Mouse (Mus musculus): ENCODE measurements at regions not wholly inside any gene's neighbourhood (a gene's known extent, or its start where the extent isn't known, plus 50 kb on each side); places are given as distances from the start of the nearest gene placed in this dataset.

DNA sequence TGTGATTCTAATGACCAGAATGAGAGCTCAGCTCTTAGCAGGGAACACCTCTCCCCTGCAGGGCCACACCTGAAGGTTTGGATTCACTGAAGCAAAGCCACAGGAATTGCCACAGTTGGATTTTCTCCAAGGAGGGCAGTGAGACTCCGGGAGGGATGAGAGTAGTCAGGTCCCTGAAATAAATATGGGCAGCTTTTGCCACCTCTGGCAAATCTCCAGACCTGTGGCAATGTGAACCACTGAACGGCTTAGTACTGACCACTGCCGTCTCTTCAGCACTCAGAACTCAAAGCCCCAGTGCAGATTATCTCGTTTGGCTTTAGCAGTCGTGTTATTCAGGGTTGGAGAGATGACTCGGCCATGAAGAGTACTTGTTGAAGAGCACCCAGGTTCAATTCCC, 66.9 kb upstream of the Slc2a1 start:
- no peaks in the 10 kb centered on the region for H3K36me3 ChIP-seq
- 78% methylated on average over 6 of the region's 6 CpGs for WGBS
- H3K9me3 ChIP-seq: no peaks in the 10 kb centered on the region
- no peak overlapping the region for H3K4me2 ChIP-seq
- no peak overlapping the region for H3K9ac ChIP-seq (replicated peaks)
- no peaks in the 10 kb centered on the region for H3K27me3 ChIP-seq
- no peak for ATAC-seq (ENCODE audit: insufficient number of reproducible peaks, insufficient read depth, low FRiP score, low TSS enrichment, low read depth)
- no peak overlapping the region for H3K4me3 ChIP-seq (replicated peaks)
- H3K4me1 ChIP-seq (replicated peaks): peaks cover 4% of the 10 kb centered on the region; the same call in 1 of the 2 replicates
- no peak overlapping the region for H3K27ac ChIP-seq

DNA sequence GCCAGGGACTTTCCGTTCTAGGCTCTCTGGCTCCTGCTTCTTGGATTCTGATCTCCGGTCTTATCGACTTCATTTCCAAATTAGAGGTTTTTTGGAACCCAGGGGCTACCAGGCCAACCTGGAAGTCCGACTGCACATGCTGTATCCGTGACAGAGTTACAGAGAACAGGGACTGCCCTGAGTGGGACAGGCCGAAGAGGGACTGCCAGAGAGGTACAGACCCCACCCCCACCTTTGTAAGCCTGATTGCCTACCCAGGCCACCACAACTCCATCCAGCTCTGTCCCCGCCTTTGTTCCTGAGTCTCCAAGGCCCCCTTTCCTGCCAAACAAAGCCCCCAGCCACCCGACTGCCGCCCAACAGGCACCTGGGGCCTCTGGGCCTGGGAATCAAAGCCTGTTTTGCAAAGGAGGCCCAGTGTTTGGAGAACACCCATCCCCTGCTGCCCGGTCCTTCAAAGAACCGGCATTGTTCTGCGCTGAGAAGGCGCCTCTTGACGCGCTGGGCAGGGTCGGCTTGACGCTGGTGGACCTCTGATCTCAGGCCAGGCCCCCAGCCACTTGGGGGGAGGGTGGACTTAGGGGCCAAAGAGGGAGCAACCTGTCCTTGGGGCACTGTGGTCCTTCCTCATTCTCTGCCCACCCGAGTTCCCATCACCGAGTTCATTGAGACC, 64.4 kb upstream of the Slc2a1 start:
- no peaks in the 10 kb centered on the region for H3K9me3 ChIP-seq
- H3K36me3 ChIP-seq: no peaks in the 10 kb centered on the region
- H3K27ac ChIP-seq: no peak overlapping the region
- peaks cover 4% of the 10 kb centered on the region; the same call in 1 of the 2 replicates for H3K4me1 ChIP-seq (replicated peaks)
- H3K4me3 ChIP-seq (replicated peaks): no peak overlapping the region
- ATAC-seq (ENCODE audit: insufficient number of reproducible peaks, insufficient read depth, low FRiP score, low TSS enrichment, low read depth): no peak
- H3K4me2 ChIP-seq: no peak overlapping the region
- H3K27me3 ChIP-seq: no peaks in the 10 kb centered on the region
- H3K9ac ChIP-seq (replicated peaks): no peak overlapping the region
- WGBS: 48% methylated on average over 19 of the region's 19 CpGs

DNA sequence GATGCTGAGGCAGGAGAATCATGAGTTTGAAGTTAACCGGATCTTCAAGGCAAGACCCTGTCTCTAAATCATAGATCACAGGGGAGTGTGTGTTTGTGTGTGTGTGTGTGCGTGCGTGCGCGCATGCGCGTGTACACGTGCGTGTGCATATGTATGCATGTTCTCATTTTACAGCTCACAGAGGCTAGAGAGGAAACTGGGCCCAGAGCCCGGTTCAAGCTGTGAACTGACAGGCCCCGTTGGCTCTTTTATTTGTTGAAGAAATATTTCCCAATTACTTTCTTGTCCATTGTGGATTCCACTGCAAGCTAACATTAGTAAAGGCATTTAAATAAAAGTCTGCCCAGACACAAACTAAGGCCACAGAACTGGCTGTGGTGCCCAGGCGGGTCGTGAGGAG, 63.7 kb upstream of the Slc2a1 start:
- Histone ChIP-seq H3K9me3 (no peaks in the 10 kb centered on the region), H3K4me1 (replicated peaks) (peaks cover 4% of the 10 kb centered on the region; the same call in 1 of the 2 replicates), H3K4me2 (no peak overlapping the region), H3K9ac (replicated peaks) (no peak overlapping the region), H3K4me3 (replicated peaks) (no peak overlapping the region), H3K36me3 (no peaks in the 10 kb centered on the region), H3K27ac (no peak overlapping the region), H3K27me3 (no peaks in the 10 kb centered on the region)
- 93% methylated on average over 13 of the region's 13 CpGs for WGBS
- no peak for ATAC-seq (ENCODE audit: insufficient number of reproducible peaks, insufficient read depth, low FRiP score, low TSS enrichment, low read depth)

DNA sequence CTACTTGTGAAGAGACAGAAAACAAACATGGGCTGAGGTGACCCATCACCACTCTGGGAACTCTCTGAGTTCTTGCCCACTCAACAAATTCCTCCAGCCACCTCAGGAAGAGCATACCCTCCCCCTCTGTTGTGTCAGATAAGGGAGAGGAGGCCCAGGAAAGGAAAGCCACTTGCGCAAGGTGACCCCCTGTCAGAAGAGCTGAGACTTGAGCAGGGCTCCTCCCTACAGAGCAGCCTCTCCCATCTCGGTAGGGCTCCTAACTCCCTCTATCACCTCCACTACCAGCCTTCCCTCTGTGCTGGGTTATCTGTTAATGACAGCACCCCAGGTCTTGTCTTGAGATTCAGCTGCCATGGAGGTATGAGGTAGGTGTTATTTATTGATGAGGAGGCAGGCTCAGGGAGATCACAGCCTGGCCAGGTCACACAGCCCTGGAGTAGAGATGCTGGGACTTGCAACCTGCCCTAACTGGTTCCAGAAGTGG, 57.6 kb upstream of the Slc2a1 start:
- no peak for ATAC-seq (ENCODE audit: insufficient number of reproducible peaks, insufficient read depth, low FRiP score, low TSS enrichment, low read depth)
- WGBS: 44% methylated on average over 2 of the region's 2 CpGs
- no peak overlapping the region for H3K27ac ChIP-seq

DNA sequence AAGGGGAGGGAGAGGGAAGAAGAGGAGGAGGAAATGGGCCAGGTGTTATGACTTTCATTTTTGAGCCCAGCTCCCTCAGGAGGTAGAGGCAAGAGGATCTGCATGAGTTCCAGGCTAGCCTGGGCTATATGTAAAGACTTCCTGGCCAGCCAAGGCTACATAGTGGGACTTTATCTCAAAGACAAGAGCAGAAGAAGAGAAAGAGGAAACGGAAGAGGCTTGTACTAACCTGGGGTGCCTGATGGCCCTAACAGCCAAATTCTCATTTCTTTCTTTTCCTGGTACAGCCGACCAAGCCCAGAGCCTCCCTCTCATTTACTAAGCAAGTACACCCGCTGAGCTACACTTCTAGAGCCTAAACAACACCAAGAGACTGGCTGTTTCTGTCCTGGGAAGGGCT, 56.0 kb upstream of the Slc2a1 start:
- Histone ChIP-seq H3K9me3 (no peaks in the 10 kb centered on the region), H3K9ac (replicated peaks) (no peak overlapping the region), H3K4me2 (no peak overlapping the region), H3K27me3 (no peaks in the 10 kb centered on the region), H3K36me3 (no peaks in the 10 kb centered on the region), H3K4me3 (replicated peaks) (no peak overlapping the region), H3K4me1 (replicated peaks) (no peaks in the 10 kb centered on the region), H3K27ac (no peak overlapping the region)
- no peak for ATAC-seq (ENCODE audit: insufficient number of reproducible peaks, insufficient read depth, low FRiP score, low TSS enrichment, low read depth)
- 76% methylated on average over 3 of the region's 3 CpGs for WGBS

More for the DNA sequence above, 57.6 kb upstream of the Slc2a1 start:
- no peak overlapping the region for H3K9ac ChIP-seq (replicated peaks)
- H3K4me3 ChIP-seq (replicated peaks): no peak overlapping the region
- H3K4me1 ChIP-seq (replicated peaks): no peaks in the 10 kb centered on the region
- no peaks in the 10 kb centered on the region for H3K36me3 ChIP-seq
- H3K9me3 ChIP-seq: no peaks in the 10 kb centered on the region
- H3K4me2 ChIP-seq: no peak overlapping the region
- H3K27me3 ChIP-seq: no peaks in the 10 kb centered on the region

DNA sequence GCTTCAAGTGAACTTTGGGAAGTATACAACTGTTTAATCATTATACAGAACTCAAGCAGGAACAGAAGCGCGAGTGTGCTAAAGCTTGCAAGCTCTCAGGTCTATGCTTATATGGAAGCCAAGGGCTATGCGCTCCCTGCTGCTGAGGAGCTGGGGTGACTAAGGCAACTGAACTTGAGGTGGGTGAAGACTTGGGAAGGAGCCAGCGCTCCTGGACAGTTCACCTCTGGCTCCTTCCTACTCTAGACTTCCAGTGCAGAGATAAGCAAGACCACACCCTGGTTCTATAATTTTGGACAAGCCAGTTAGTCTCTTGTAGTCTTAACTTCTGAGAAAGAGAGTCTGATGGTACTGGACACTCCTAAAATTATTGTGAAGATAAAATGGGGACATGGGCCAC, 55.3 kb upstream of the Slc2a1 start:
- no peak overlapping the region for H3K9ac ChIP-seq (replicated peaks)
- no peaks in the 10 kb centered on the region for H3K36me3 ChIP-seq
- no peak overlapping the region for H3K4me3 ChIP-seq (replicated peaks)
- no peak overlapping the region for H3K4me2 ChIP-seq
- no peaks in the 10 kb centered on the region for H3K4me1 ChIP-seq (replicated peaks)
- H3K27ac ChIP-seq: no peak overlapping the region
- 87% methylated on average over 4 of the region's 4 CpGs for WGBS
- no peaks in the 10 kb centered on the region for H3K9me3 ChIP-seq
- no peak for ATAC-seq (ENCODE audit: insufficient number of reproducible peaks, insufficient read depth, low FRiP score, low TSS enrichment, low read depth)
- H3K27me3 ChIP-seq: no peaks in the 10 kb centered on the region

DNA sequence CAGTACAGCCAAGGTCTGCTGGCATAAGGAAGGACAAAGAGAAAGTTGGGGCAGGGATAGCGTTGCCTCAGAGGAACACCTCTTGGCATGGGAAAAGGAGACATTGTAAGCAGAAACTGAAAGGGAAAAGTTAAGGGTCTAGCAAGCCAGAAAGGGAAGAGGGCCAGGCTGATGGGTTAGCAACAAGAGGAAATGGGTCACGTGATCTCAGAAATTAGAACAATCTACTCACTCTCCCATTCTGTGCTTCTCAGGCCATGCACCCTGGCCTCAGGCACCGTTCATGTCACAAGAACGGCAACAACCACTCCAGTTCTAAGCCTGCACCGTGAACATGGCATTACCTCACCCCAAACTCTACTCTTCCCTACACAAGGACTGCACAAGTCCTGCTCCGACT, 54.8 kb upstream of the Slc2a1 start:
- no peak overlapping the region for H3K4me3 ChIP-seq (replicated peaks)
- 87% methylated on average over 6 of the region's 6 CpGs for WGBS
- no peaks in the 10 kb centered on the region for H3K9me3 ChIP-seq
- H3K27me3 ChIP-seq: no peaks in the 10 kb centered on the region
- H3K4me1 ChIP-seq (replicated peaks): no peaks in the 10 kb centered on the region
- no peaks in the 10 kb centered on the region for H3K36me3 ChIP-seq
- H3K4me2 ChIP-seq: no peak overlapping the region
- ATAC-seq (ENCODE audit: insufficient number of reproducible peaks, insufficient read depth, low FRiP score, low TSS enrichment, low read depth): no peak
- no peak overlapping the region for H3K27ac ChIP-seq
- H3K9ac ChIP-seq (replicated peaks): no peak overlapping the region

DNA sequence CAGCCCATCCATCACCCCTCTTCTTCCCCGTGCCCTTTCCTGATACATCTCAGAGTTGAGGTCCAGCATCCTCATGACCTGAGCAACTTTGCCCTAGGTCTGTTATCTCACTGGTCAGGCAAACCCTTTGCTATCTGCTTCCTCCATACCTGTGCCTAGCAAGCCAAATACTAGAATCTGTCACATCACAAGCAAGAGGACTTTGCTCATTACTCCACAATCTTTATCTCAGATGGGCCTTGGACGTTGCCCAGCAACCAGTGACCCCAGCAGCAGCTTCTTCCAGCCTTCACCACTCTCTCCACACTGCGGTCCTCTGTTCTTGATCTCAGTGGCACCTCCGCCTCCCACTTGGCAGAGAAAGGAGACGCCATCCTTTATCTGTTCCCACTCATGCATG, 54.4 kb upstream of the Slc2a1 start:
- WGBS: 81% methylated on average over 5 of the region's 5 CpGs
- Histone ChIP-seq H3K9ac (replicated peaks) (no peak overlapping the region), H3K4me3 (replicated peaks) (no peak overlapping the region), H3K36me3 (no peaks in the 10 kb centered on the region), H3K27ac (no peak overlapping the region), H3K4me1 (replicated peaks) (no peaks in the 10 kb centered on the region), H3K4me2 (no peak overlapping the region), H3K9me3 (no peaks in the 10 kb centered on the region), H3K27me3 (no peaks in the 10 kb centered on the region)
- no peak for ATAC-seq (ENCODE audit: insufficient number of reproducible peaks, insufficient read depth, low FRiP score, low TSS enrichment, low read depth)

DNA sequence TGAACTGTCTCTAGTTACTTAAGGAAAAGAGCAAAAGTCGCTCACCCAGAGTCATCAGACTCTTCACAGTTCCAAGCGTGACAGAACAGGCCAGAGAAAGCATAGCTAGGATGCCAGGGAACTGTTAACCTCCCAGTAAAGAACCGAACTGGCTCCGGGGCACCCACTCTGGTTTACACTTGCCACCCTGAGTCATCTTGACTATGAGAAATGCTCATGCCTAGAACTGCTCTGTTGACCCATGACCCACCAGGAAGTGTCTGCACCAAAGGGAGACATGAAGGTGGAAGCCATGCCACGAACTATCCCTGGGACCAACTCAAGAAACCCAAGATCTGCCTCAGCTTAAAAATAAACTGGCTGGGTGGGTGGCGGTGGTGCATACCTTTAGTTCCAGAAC, 51.3 kb upstream of the Slc2a1 start:
- ATAC-seq (ENCODE audit: insufficient number of reproducible peaks, insufficient read depth, low FRiP score, low TSS enrichment, low read depth): no peak
- no peak overlapping the region for H3K9ac ChIP-seq (replicated peaks)
- no peaks in the 10 kb centered on the region for H3K27me3 ChIP-seq
- WGBS: 84% methylated on average over 6 of the region's 6 CpGs
- no peaks in the 10 kb centered on the region for H3K9me3 ChIP-seq
- no peaks in the 10 kb centered on the region for H3K4me1 ChIP-seq (replicated peaks)
- H3K27ac ChIP-seq: no peak overlapping the region
- H3K4me3 ChIP-seq (replicated peaks): no peak overlapping the region
- H3K36me3 ChIP-seq: no peaks in the 10 kb centered on the region
- H3K4me2 ChIP-seq: no peak overlapping the region

DNA sequence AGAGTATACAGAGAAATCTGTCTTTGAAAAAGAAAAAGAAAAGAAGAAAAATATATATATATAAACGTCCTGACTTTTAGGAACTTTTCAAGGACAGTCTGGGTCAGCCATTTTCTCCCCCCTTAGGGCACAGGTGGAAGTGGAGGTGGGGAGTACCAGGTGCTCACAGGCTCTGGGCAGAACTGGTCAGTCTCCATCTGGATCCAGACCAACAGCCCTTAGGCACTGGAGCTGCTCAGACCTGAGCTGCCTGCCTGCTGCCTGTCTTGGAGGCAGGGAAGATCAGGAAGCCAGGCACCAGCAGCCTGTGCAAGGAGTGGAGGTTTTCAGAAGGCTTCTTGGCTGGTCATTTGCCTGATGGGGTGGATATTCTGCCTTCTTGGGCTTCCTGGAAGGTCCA, 50.7 kb upstream of the Slc2a1 start:
- Histone ChIP-seq H3K27me3 (no peaks in the 10 kb centered on the region), H3K4me3 (replicated peaks) (no peak overlapping the region), H3K4me1 (replicated peaks) (no peaks in the 10 kb centered on the region), H3K27ac (no peak overlapping the region), H3K36me3 (no peaks in the 10 kb centered on the region), H3K9me3 (no peaks in the 10 kb centered on the region), H3K4me2 (no peak overlapping the region), H3K9ac (replicated peaks) (no peak overlapping the region)
- 61% methylated on average over 1 of the region's 1 CpGs for WGBS
- ATAC-seq (ENCODE audit: insufficient number of reproducible peaks, insufficient read depth, low FRiP score, low TSS enrichment, low read depth): no peak
